Mouse (Mus musculus) stomach, postnatal 0 days (tissue): Measurements from ENCODE around the gene Gja5.

Experiments
- CTCF ChIP-seq: IDR thresholded peaks from 2 replicates; pipeline ENCODE4 v1.5.1; 2016; ENCODE audit warnings: antibody characterized with exemption, low read depth, mild to moderate bottlenecking, moderate library complexity
- EP300 ChIP-seq: optimal IDR thresholded peaks from 2 replicates; pipeline ENCODE3; 2016; ENCODE audit warnings: antibody characterized with exemption

DNA sequence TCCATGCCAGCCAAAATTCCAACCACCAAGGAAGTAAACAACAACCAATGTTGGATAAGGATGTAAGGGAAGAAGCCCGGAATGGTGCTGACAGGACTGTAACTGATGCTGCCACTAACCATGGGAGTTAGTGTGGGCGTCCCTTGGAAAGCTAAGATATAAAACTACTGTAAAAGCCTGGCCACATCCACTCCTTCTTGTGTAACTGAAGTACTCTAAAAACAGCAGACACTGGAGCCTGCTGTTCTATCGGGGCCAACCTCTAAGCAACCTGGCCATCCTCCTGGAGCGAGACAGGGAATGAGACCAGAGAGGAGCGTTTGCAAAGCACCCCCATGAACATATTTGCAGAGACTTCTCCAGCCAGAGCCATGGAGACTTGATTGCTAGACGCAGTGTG lies 213.0 kb downstream of the Gja5 start:
- TF ChIP-seq CTCF: no peak
- no peak for TF ChIP-seq EP300
